Mouse (Mus musculus) liver, postnatal 0 days (tissue): ENCODE measurements at regions not wholly inside any gene's neighbourhood (a gene's known extent, or its start where the extent isn't known, plus 50 kb on each side); places are given as distances from the start of the nearest gene placed in this dataset.

ENCODE experiments used
- ATAC-seq: fragments of 200-750 bp; cut with Nextera tagmentation; 2 replicates; pipeline ENCODE4 v1.8.0; 2017; ENCODE audit warnings: mild to moderate bottlenecking, moderate library complexity
- DNase-seq: peaks from one replicate; pipeline ENCODE4 v3.0.0-alpha.2; 2016
- H3K27ac ChIP-seq: fragments of 300-500 bp; sonication (generic); 2 replicates; pipeline ENCODE4 v1.5.1; 2014; ENCODE audit warnings: antibody characterized with exemption, moderate library complexity, mild to moderate bottlenecking, low read depth
- H3K27me3 ChIP-seq: fragments of 300-500 bp; sonication (generic); 2 replicates; pipeline ENCODE4 v1.6.1; 2014; ENCODE audit warnings: low read length, control low read depth, mixed read lengths; ENCODE audit not compliant: insufficient read depth
- H3K36me3 ChIP-seq: fragments of 300-500 bp; sonication (generic); replicated peaks from 2 replicates; pipeline ENCODE4 v1.6.1; 2014; ENCODE audit warnings: mild to moderate bottlenecking, control low read depth, low read length, moderate library complexity, mixed read lengths; ENCODE audit not compliant: insufficient read depth
- H3K4me1 ChIP-seq: fragments of 300-500 bp; sonication (generic); 2 replicates; pipeline ENCODE4 v1.6.1; 2014; ENCODE audit warnings: antibody characterized with exemption, mild to moderate bottlenecking, control low read depth; ENCODE audit not compliant: insufficient read depth
- H3K4me2 ChIP-seq: fragments of 300-500 bp; sonication (generic); 2 replicates; pipeline ENCODE4 v1.6.1; 2014; ENCODE audit warnings: low read depth, mild to moderate bottlenecking, low read length, moderate library complexity, mixed read lengths
- H3K4me3 ChIP-seq: fragments of 300-500 bp; sonication (generic); 2 replicates; pipeline ENCODE4 v1.5.1; 2014; ENCODE audit warnings: low read depth, low read length
- H3K9ac ChIP-seq: fragments of 300-500 bp; sonication (generic); replicated peaks from 2 replicates; pipeline ENCODE4 v1.6.1; 2014; ENCODE audit warnings: mild to moderate bottlenecking, moderate library complexity
- H3K9me3 ChIP-seq: fragments of 300-500 bp; sonication (generic); 2 replicates; pipeline ENCODE4 v1.6.1; 2016; ENCODE audit warnings: mild to moderate bottlenecking, control low read depth, low read length, mixed read lengths
- CTCF ChIP-seq: sonication (generic); IDR thresholded peaks from 2 replicates; pipeline ENCODE4 v1.5.1; 2016; ENCODE audit warnings: antibody characterized with exemption, low read depth
- EP300 ChIP-seq: IDR thresholded peaks from 2 replicates; pipeline ENCODE4 v1.6.1; 2016; ENCODE audit warnings: antibody characterized with exemption, low read depth, mild to moderate bottlenecking
- WGBS: fragments of 180-500 bp; shearing (Covaris S2); extraction: QIAGEN DNeasy Blood & Tissue Kit; methylation state at CpG from one replicate; pipeline ENCODE4 v1.1.7; 2014; ENCODE audit not compliant: insufficient replicate concordance; 5-methylcytosine and 5-hydroxymethylcytosine counted together

DNA sequence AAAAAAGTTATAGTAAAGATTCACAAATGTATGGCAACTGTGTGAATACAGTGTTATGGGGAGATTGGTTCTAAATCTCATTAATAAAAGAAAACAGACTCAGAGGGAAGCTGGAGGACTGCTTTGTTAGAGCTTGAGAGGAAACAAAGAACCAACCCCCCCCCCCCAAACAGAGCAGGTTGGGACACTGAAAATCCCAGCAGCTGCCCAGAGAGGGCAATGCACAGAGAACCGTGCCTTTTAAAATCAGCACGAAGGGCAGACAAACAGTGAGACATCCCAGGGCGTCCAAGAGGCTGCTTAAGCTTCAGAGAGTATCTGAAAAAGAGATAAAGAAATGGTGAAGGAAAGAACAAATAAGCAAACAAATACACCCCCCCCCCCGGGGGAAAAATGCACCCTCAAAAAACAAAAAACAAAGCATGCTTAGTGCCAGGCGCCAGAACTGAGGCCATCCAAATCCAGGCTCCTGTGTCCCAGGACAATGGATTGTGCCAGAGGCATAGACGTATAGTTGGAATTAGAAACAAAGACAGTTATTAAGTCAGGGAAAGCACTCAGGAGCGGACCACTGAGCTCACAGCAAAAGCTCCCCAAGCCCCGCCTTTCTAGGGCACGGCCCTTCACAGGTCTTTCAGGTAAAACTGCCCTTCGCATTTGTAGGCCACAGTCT lies 215.7 kb downstream of the Dact1 start:
- no peak for ATAC-seq
- no peak for DNase-seq
- Histone ChIP-seq H3K9ac (no peak overlapping the region), H3K27me3 (no peaks in the 10 kb centered on the region), H3K4me3 (no peak overlapping the region), H3K27ac (no peak overlapping the region), H3K4me1 (no peaks in the 10 kb centered on the region), H3K4me2 (no peak overlapping the region), H3K36me3 (no peaks in the 10 kb centered on the region), H3K9me3 (no peaks in the 10 kb centered on the region)
- TF ChIP-seq EP300, result no peak
- TF ChIP-seq CTCF, result no peak
- WGBS, result 56% methylated on average over 10 of the region's 10 CpGs

- Histone ChIP-seq H3K27ac (no peak overlapping the region), H3K4me2 (no peak overlapping the region), H3K9ac (no peak overlapping the region), H3K4me3 (no peak overlapping the region), H3K27me3 (no peaks in the 10 kb centered on the region), H3K36me3 (no peaks in the 10 kb centered on the region), H3K4me1 (no peaks in the 10 kb centered on the region), H3K9me3 (no peaks in the 10 kb centered on the region)
- 82% methylated on average over 7 of the region's 7 CpGs for WGBS
- TF ChIP-seq CTCF (no peak), EP300 (no peak)
- DNase-seq (no peak), ATAC-seq (no peak)
Observed at GRCm38 (mm10) chr12:71526623-71527022, 216.9 kb downstream of the Dact1 start.

DNA sequence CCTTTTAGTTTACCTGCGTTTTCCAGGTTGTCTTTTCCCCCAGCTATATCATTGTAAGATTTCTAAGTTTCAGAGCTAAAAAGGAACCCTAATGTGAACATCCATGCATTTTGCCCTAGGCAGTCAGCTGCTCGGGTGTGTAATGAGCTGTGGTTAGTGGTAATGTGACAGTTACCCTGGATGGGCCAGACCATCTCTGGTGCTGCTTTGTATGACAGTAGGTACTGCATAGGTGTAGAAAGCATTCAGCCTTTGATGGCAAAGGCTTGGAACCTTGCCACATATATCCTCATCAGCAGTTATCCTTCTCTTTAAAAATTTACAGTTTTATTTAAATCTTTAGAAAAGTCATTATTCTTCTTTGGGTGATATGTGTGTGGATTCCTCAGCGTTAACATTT lies 222.5 kb downstream of the Dact1 start:
- Histone ChIP-seq H3K9ac (no peak overlapping the region), H3K4me3 (no peak overlapping the region), H3K4me1 (no peaks in the 10 kb centered on the region), H3K27ac (no peak overlapping the region), H3K9me3 (no peaks in the 10 kb centered on the region), H3K36me3 (no peaks in the 10 kb centered on the region), H3K4me2 (no peak overlapping the region), H3K27me3 (no peaks in the 10 kb centered on the region)
- WGBS, result 57% methylated on average over 3 of the region's 3 CpGs
- TF ChIP-seq EP300 (no peak), CTCF (no peak)
- DNase-seq (no peak), ATAC-seq (no peak)

DNA sequence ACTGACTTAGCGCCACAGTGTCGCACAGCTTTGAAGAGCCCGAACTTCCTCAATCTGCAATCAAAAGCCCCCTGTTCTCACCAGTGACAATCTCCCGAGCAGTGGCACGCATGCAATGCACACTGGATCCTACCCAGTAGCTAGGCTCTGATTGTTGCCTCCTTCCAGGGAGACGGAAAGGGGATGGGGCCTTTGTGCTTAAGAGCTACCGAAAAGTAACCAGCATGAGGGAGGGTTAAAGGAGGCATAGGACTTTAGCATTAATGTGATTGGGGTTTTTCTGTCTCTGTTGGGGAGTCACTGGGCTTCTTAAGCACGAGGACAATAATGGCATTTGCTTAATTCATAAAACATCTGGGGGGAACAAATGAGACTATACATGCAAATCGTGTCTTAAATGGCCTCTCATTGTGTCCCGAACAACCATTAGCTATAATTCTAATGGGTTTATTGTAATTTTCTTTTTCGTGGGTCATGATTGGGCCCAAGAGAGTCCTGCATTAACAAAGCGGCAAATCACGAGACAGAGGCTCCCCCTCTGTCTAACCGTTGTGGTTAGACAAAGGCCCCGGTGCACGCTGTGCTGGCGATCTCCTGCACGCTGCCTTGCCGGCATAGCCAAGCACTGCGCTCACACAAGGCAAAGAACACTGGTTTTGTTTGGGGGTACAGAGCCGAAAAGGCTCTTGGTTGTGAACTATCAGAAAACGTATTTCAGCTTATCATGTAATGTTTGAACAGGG lies 223.2 kb downstream of the Dact1 start:
- no peak for ATAC-seq
- Histone ChIP-seq H3K27me3 (no peaks in the 10 kb centered on the region), H3K4me3 (no peak overlapping the region), H3K9ac (no peak overlapping the region), H3K27ac (no peak overlapping the region), H3K9me3 (no peaks in the 10 kb centered on the region), H3K4me1 (no peaks in the 10 kb centered on the region), H3K4me2 (no peak overlapping the region), H3K36me3 (no peaks in the 10 kb centered on the region)
- WGBS, result 68% methylated on average over 22 of the region's 22 CpGs
- DNase-seq, result no peak
- TF ChIP-seq EP300 (no peak), CTCF (no peak)

GRCm38 (mm10) chr12:71533701-71534100 lies 224.0 kb downstream of the Dact1 start:
- ATAC-seq (no peak), DNase-seq (no peak)
- no peaks in the 10 kb centered on the region for H3K36me3 ChIP-seq
- no peak overlapping the region for H3K27ac ChIP-seq
- no peak for TF ChIP-seq EP300
- TF ChIP-seq CTCF, result no peak
- H3K9me3 ChIP-seq, result no peaks in the 10 kb centered on the region
- H3K4me3 ChIP-seq, result no peak overlapping the region
- no peak overlapping the region for H3K4me2 ChIP-seq
- 82% methylated on average over 9 of the region's 9 CpGs for WGBS
- H3K4me1 ChIP-seq, result no peaks in the 10 kb centered on the region
- H3K27me3 ChIP-seq, result no peaks in the 10 kb centered on the region
- no peak overlapping the region for H3K9ac ChIP-seq

GRCm38 (mm10) chr12:71534199-71534598 lies 224.5 kb downstream of the Dact1 start:
- WGBS, result 69% methylated on average over 4 of the region's 4 CpGs

More at GRCm38 (mm10) chr12:71534199-71534598, 224.5 kb downstream of the Dact1 start:
- no peak overlapping the region for H3K9ac ChIP-seq
- ATAC-seq, result no peak
- no peaks in the 10 kb centered on the region for H3K9me3 ChIP-seq
- no peaks in the 10 kb centered on the region for H3K27me3 ChIP-seq
- no peak overlapping the region for H3K27ac ChIP-seq
- TF ChIP-seq EP300 (no peak), CTCF (no peak)
- no peak overlapping the region for H3K4me2 ChIP-seq
- DNase-seq, result no peak
- H3K4me3 ChIP-seq, result no peak overlapping the region
- no peaks in the 10 kb centered on the region for H3K36me3 ChIP-seq
- H3K4me1 ChIP-seq, result no peaks in the 10 kb centered on the region
